Mouse (Mus musculus): ENCODE measurements around the gene Clk1. TPM values are rescaled to one million over a fixed set of nuclear protein-coding genes. Genes with fewer than 3 reads are reported as not detected.

Gene Clk1
- polyA plus RNA-seq (2016; fragmentation: Nextera tagmentation; extraction: Ambion mirVana): 117 TPM in 2 replicates

DNA sequence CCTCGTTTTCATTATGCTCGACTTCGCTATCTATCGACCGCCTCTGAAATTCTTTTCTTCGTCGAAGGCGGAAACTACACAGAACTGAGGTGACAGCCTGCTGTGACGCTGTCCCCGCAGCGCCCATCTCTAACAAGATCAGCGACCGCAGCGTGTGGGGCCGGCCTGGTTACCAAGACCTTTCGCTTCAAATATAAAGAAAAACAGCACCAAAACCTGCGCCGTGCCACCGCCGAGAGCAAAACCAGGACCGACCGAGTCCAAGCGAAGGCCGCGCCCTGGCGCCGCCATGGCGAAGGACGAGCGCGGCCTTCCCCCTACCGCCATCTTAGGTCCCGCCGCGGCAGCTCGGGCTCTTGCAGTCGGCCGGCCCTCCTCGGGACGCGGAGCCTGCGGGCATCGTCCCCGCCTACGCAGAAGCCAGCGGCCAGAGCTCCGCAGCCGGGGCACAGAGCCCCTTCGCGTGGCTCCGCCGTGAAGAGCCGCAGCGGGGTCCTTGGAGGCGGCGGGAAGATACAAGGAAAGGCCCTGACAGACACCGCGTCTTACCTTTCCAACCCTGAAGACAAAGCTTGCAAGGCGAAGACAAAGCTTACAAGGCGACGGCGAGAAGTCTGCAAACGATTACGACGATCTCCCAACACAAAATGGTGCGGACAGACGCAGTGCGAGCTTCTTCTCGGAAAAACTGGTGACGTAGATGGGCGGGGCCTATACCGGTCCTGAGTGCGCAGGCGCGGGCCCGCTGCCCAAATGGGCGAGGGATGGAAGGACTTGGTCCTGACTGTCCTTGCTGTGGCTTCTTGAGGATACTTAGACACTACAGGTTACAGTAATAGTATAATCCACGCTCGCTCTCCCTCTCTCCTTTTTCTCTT is at the start of gene Clk1:
TSS of gene Clk1 (minus strand) at position 696 of the 878 bp plus-strand sequence.
- Histone ChIP-seq H3K4me1 (peaks cover 3% of the 10 kb centered on the region; the same call in 1 of the 2 replicates), H3K4me3 (peak within 1 kb of the TSS; percentile 100), H3K27me3 (ENCODE audit: insufficient read depth, poor library complexity, severe bottlenecking) (no peaks in the 10 kb centered on the region), H3K9me3 (no peaks in the 10 kb centered on the region), H3K27ac (peak within 1 kb of the TSS; percentile 100), H3K36me3 (peaks cover 33% of the 10 kb centered on the region)
- DNase-seq (ENCODE audit: low spot score): peak; percentile 96
- under 1% methylated on average over 79 of the region's 79 CpGs for WGBS

DNA sequence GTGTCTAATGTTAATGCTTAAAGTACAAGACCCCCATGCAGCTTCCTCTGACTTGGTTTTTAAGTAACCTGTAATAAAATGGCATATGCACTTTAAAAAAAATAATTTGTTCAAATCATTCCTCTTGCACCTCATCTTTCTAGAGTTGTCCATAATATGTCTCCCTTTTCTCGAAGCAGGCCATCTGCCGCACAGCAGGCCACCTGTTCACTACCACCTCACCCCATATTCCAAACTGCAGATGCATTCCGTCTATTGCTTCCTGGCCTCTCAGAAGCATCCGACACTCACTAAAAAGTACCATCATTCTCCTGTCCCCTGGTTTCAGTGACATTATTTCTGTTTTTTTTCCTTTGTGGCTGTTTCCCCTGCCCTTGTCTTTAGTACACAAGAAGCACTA is 41.7 kb upstream of the Clk1 start:
- Histone ChIP-seq H3K27me3 (ENCODE audit: insufficient read depth, poor library complexity, severe bottlenecking) (no peaks in the 10 kb centered on the region), H3K4me3 (no peak overlapping the region), H3K36me3 (peaks cover 91% of the 10 kb centered on the region), H3K4me1 (no peaks in the 10 kb centered on the region), H3K27ac (no peak overlapping the region), H3K9me3 (no peaks in the 10 kb centered on the region)
- 96% methylated on average over 4 of the region's 4 CpGs for WGBS
- DNase-seq (ENCODE audit: low spot score): no peak

DNA sequence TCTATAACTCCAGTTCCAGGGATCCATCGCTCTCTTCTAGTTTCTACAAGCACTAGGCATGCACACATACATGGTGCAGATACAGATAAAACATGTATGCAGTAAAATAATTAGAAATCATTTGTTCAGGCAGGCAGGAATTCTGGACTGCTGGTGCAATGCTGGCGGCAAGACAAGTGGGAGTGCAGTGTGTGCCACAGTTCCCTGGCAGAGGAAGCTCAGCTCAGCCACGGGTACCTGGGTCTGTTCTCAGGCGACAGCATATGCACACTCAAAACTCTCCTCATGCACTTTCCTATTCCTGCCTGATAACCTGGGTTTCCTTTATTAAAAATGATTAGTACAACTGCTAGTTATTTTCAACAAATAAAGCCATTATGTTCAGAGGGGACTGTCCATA is 41.2 kb upstream of the Clk1 start:
- 88% methylated on average over 4 of the region's 4 CpGs for WGBS
- Histone ChIP-seq H3K4me1 (no peaks in the 10 kb centered on the region), H3K36me3 (peaks cover 91% of the 10 kb centered on the region), H3K27me3 (ENCODE audit: insufficient read depth, poor library complexity, severe bottlenecking) (no peaks in the 10 kb centered on the region), H3K9me3 (no peaks in the 10 kb centered on the region), H3K27ac (no peak overlapping the region), H3K4me3 (no peak overlapping the region)
- DNase-seq (ENCODE audit: low spot score): no peak

DNA sequence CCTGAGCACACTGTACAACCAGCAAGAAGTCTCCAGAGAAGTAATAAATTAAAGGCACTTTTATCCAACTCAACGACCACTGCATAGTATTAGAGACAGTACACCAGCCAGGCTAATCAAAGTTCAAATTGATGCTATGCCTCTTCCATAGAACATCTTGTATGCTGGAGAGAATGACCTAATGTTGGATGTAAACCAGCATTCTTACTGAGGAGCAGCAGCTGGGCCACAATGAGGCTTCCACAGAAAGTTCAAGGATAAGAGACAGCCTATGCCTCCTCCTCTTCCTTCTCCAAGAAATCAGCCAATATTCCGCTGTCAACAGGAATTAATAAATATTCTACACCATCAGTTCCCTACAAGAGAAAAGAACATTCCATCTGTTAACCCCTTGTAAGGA is 40.1 kb upstream of the Clk1 start:
- Histone ChIP-seq H3K4me3 (no peak overlapping the region), H3K36me3 (peaks cover 91% of the 10 kb centered on the region), H3K9me3 (no peaks in the 10 kb centered on the region), H3K27ac (no peak overlapping the region), H3K27me3 (ENCODE audit: insufficient read depth, poor library complexity, severe bottlenecking) (no peaks in the 10 kb centered on the region), H3K4me1 (no peaks in the 10 kb centered on the region)
- DNase-seq (ENCODE audit: low spot score): no peak
- 85% methylated on average over 2 of the region's 2 CpGs for WGBS

DNA sequence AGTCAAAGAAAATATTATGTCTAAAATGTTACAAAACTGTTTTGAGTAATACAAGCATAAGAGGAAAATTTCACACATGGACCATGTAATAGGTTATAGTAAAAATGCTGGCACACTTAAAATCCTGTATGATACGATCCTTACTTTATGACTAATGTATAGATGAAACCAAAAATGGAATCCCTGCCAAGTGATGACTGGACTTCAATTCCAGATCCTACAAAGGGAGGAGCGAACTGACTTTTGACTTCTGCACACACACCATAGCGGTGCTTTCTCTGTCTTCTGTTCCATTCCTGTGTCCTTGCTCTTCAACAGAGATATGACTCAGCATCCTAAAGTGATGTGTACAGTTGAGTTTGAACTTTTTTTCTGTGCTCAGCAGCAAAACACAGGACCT is 36.7 kb upstream of the Clk1 start:
- H3K36me3 ChIP-seq: peaks cover 98% of the 10 kb centered on the region
- no peaks in the 10 kb centered on the region for H3K9me3 ChIP-seq
- 95% methylated on average over 3 of the region's 3 CpGs for WGBS
- H3K4me3 ChIP-seq: no peak overlapping the region
- no peak overlapping the region for H3K27ac ChIP-seq
- no peaks in the 10 kb centered on the region for H3K27me3 ChIP-seq (ENCODE audit: insufficient read depth, poor library complexity, severe bottlenecking)
- no peak for DNase-seq (ENCODE audit: low spot score)
- no peaks in the 10 kb centered on the region for H3K4me1 ChIP-seq

DNA sequence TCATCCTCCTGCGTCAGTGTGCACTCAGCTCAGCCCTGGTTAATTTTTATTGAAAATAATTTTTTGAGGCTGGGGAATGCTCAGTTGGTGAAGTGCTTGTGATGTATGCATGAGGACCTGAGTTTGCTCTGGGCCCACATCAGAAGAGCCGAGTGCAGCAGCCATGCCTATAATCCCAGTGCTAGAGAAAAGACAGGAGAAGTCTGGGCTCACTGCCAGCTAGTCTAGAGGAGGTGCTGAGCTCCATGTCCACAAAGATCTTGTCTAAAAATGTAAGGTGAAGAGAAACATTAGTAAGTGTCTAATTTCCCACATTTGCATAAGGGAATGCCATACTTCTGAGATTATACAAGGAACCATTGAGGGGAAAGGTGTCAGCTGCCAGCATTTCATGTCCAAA is 35.0 kb upstream of the Clk1 start:
- H3K27me3 ChIP-seq (ENCODE audit: insufficient read depth, poor library complexity, severe bottlenecking): no peaks in the 10 kb centered on the region
- no peaks in the 10 kb centered on the region for H3K9me3 ChIP-seq
- H3K4me1 ChIP-seq: no peaks in the 10 kb centered on the region
- WGBS: 84% methylated on average over 2 of the region's 2 CpGs
- no peak overlapping the region for H3K27ac ChIP-seq
- DNase-seq (ENCODE audit: low spot score): no peak
- no peak overlapping the region for H3K4me3 ChIP-seq
- H3K36me3 ChIP-seq: peaks cover 98% of the 10 kb centered on the region

DNA sequence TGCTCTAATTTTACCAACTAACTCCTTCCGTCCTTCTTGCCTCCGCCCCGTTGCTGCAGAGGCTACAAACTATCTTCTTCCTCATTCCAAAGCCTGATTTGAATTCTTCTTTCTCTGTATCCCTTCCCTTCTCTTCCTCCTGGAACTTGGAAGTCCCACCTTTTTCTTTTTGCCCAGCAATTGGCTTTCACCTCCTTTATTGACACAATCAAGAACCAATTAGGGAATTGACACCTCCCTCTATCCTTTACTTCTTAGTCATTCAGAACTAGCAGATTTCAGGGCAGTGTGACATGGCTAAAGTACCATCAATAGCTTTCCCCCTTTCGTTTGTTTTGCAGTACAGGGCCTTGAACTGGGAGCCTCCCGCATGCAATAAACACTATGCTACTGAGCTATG is 34.3 kb upstream of the Clk1 start:
- DNase-seq (ENCODE audit: low spot score): no peak
- H3K9me3 ChIP-seq: no peaks in the 10 kb centered on the region
- H3K27ac ChIP-seq: no peak overlapping the region
- no peaks in the 10 kb centered on the region for H3K27me3 ChIP-seq (ENCODE audit: insufficient read depth, poor library complexity, severe bottlenecking)
- H3K4me3 ChIP-seq: no peak overlapping the region
- WGBS: 85% methylated on average over 5 of the region's 5 CpGs
- H3K4me1 ChIP-seq: no peaks in the 10 kb centered on the region
- H3K36me3 ChIP-seq: peaks cover 98% of the 10 kb centered on the region

DNA sequence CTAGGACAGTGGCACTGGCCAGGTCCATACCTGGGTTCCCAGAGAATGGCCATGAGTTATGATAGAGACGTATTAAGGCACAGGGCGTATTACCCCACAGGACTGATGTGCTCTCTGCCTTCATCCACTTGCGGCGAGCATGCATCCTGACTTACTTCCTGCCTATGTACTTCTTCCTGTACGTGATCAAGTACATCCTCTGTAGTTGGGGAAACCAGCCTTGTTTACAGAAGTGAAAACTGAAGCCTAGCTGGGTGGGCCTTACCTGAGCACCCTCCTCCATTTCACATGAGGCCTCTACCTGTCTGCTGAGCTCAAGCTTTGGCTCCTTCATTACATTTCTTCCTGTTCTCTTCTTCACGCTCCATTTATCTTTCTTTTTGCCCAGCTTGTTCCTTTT is 30.4 kb upstream of the Clk1 start:
- Histone ChIP-seq H3K36me3 (peaks cover 90% of the 10 kb centered on the region), H3K27me3 (ENCODE audit: insufficient read depth, poor library complexity, severe bottlenecking) (no peaks in the 10 kb centered on the region), H3K4me1 (no peaks in the 10 kb centered on the region), H3K9me3 (no peaks in the 10 kb centered on the region), H3K4me3 (no peak overlapping the region), H3K27ac (no peak overlapping the region)
- DNase-seq (ENCODE audit: low spot score): no peak
- WGBS: 86% methylated on average over 6 of the region's 6 CpGs

DNA sequence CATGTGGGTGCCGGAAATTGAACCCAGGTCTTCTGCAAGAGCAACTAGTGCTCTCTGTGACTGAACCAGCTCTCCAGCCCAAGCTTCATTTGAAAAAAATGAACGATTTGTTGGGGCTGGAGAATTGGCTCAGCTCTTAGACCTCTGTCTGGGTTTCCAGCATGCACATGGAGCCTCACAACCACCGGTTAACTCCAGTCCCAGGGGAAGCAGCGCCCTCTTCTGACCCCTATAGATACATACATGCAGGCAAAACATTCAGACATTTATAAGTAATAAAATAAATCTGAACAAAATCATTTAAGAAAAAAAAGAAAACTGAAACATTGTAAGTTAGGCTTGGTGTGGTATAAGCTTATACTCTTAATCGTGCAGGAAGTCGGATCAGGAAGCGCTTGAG is 24.5 kb upstream of the Clk1 start:
- Histone ChIP-seq H3K4me1 (peaks cover 18% of the 10 kb centered on the region), H3K9me3 (no peaks in the 10 kb centered on the region), H3K27me3 (ENCODE audit: insufficient read depth, poor library complexity, severe bottlenecking) (no peaks in the 10 kb centered on the region), H3K36me3 (peaks cover 51% of the 10 kb centered on the region), H3K4me3 (no peak overlapping the region), H3K27ac (no peak overlapping the region)
- 90% methylated on average over 7 of the region's 7 CpGs for WGBS
- no peak for DNase-seq (ENCODE audit: low spot score)

DNA sequence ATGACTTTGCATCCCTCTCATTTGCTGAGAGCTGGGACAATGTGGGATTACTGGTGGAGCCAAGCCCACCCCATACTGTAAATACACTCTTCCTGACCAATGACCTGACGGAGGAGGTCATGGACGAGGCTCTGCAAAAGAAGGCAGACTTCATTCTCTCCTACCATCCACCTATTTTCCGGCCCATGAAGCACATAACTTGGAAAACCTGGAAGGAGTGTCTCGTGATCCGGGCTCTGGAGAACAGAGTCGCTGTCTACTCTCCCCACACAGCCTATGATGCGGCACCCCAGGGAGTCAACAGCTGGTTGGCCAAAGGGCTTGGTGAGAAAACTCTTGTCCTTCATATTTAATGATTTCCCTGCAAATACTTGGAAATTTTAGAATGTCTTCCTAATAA is 23.9 kb upstream of the Clk1 start:
- peaks cover 45% of the 10 kb centered on the region for H3K36me3 ChIP-seq
- DNase-seq (ENCODE audit: low spot score): no peak
- peaks cover 18% of the 10 kb centered on the region for H3K4me1 ChIP-seq
- H3K4me3 ChIP-seq: no peak overlapping the region
- 92% methylated on average over 7 of the region's 7 CpGs for WGBS
- no peak overlapping the region for H3K27ac ChIP-seq
- no peaks in the 10 kb centered on the region for H3K9me3 ChIP-seq
- H3K27me3 ChIP-seq (ENCODE audit: insufficient read depth, poor library complexity, severe bottlenecking): no peaks in the 10 kb centered on the region

DNA sequence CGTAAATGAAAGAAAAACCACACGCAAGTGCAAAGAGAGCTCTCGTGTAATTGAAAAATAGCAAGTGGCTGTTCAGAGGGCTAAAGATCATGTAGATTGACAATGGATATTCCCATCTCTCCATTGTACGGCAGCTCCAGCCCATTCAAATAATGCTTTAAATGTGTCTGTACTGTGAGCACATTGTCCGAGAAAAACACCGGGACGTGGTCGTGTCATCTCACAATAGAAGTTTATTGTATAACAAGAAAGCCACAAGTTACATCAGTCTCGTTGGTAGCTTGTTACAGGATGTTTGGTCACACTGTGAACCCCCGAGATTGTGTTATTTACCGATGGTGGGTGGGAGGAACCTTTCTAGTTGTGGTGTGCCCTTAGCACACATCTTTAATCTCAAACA is 22.0 kb upstream of the Clk1 start:
- Histone ChIP-seq H3K9me3 (no peaks in the 10 kb centered on the region), H3K4me1 (peaks cover 18% of the 10 kb centered on the region), H3K27ac (peak overlapping the region; percentile 92), H3K36me3 (peaks cover 43% of the 10 kb centered on the region), H3K27me3 (ENCODE audit: insufficient read depth, poor library complexity, severe bottlenecking) (no peaks in the 10 kb centered on the region), H3K4me3 (peak overlapping the region; percentile 75)
- whole genome bisulfite sequencing: 16% methylated on average over 11 of the region's 11 CpGs
- DNase-seq (ENCODE audit: low spot score): no peak

DNA sequence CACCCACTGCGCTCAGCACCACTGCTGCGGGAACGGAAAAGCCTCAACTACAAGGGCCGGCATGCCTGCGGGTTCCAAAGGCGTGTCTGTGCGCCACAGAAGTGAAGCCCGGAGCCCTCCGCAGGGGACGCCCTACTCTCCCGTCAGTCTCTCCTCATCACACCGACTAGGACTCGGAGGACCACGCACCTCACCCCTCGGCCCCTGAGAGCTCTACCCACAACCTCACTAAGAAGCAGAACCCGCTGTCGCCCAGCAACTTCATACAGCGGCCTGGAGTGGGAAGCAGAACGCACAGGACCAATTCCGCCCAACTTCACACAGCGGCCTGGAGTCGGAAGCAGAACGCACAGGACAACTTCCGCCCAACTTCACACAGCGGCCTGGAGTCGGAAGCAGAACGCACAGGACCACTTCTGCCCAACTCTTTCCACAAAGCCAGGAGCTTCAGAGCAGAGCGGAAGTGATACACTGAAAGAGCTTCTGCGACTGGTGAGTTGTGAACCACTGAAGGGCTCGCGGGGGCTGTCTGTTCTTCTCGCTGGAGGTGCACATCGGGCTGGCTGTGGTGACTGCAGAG is 21.4 kb upstream of the Clk1 start, which contains the start of the genes Nif3l1 and Ppil3:
TSS of gene Nif3l1 (plus strand) at position 9 of the 580 bp plus-strand sequence.
TSS of gene Ppil3 (minus strand) at position 344 of the 580 bp plus-strand sequence.
- Histone ChIP-seq H3K27me3 (ENCODE audit: insufficient read depth, poor library complexity, severe bottlenecking) (no peaks in the 10 kb centered on the region), H3K9me3 (no peaks in the 10 kb centered on the region), H3K4me1 (peaks cover 18% of the 10 kb centered on the region), H3K4me3 (peak within 1 kb of the TSS; percentile 75), H3K36me3 (peaks cover 43% of the 10 kb centered on the region), H3K27ac (peak within 1 kb of the TSS; percentile 92)
- 1% methylated on average over 33 of the region's 33 CpGs for WGBS
- peak; percentile 96 for DNase-seq (ENCODE audit: low spot score)

DNA sequence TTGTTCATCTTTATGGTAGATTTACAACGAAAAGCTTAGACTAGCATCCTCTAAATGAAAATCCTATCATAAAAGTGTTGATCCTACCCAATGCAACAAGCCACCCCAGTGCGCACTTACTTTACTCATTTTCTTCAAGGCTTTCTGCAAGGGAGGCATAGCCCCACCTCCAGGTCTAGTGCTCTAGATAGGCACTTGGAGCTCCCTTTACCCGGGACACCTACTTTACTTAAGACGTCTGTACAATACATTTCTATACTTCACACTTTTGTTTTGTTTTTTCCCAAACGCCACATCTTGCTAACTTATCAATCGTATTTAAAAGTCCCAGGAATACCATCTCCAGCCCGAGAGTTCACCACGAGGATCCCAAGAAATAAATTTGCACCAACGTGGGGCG is 20.8 kb upstream of the Clk1 start:
- Histone ChIP-seq H3K4me1 (peaks cover 18% of the 10 kb centered on the region), H3K9me3 (no peaks in the 10 kb centered on the region), H3K27ac (peak overlapping the region; percentile 92), H3K27me3 (ENCODE audit: insufficient read depth, poor library complexity, severe bottlenecking) (no peaks in the 10 kb centered on the region), H3K36me3 (peaks cover 47% of the 10 kb centered on the region), H3K4me3 (peak overlapping the region; percentile 75)
- 10% methylated on average over 10 of the region's 10 CpGs for WGBS
- no peak for DNase-seq (ENCODE audit: low spot score)
